Mouse (Mus musculus): ENCODE results near the gene Agxt. TPM values are rescaled to one million over a fixed set of nuclear protein-coding genes. Genes with fewer than 3 reads are reported as not detected.

Gene Agxt
- polyA plus RNA-seq, 1 experiment from 2014 or later: not detected

GRCm38 (mm10) chr1:93158916-93159315 lies 23.9 kb downstream of the Agxt start:
- Histone ChIP-seq H3K4me1 (no peaks in the 10 kb centered on the region), H3K4me3 (no peak overlapping the region), H3K27me3 (no peaks in the 10 kb centered on the region), H3K36me3 (no peaks in the 10 kb centered on the region), H3K9me3 (replicated peaks) (no peaks in the 10 kb centered on the region), H3K9ac (no peak overlapping the region), H3K4me2 (replicated peaks) (no peak overlapping the region), H3K27ac (no peak overlapping the region)
- no peak for ATAC-seq (ENCODE audit: low FRiP score)
- 94% methylated on average over 8 of the region's 8 CpGs for WGBS

DNA sequence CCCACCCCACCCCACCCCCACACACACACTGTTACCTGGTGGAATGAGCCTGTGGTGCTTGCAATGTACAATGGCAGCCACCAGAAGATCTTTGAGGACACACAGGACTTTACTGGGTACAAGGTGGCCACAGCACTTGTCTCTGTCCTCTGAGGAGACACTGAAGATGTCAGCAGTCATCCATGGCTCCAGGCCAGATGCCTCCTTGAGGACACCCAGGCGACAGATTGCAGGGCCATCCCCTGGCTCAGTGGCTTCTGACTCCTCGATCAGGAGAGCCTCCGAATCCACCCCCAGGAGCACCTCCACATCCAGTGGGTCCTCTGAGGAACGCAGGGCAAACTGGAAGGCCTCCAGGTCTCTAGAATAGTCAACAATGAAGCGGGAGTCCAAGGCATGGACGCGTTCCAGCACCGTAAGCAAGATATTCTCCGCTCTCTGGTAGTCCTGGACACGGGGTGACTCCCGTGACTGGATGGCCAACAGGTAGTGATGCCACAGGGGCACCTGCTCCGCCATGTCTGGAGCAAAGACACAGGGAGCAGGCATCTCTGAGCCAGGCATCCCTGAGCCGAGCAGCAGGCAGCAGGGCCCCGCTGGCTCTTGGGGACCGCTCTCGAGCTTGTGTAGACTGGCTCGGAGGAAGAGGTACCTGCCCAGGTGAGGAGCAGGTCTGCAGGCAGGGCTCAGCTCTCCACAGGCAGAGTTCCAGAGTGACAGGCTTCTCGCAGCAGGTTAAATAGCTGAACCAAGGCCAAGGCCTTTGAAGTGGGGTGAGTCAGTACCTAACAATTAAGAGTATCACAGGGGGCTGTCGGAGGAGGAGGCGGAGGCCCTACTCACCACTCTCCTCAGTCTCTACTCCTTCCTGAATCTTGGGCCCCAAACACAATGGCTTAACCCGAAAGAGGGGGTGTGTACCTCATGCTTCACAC lies 24.8 kb downstream of the Agxt start:
- Histone ChIP-seq H3K4me1 (no peaks in the 10 kb centered on the region), H3K4me3 (no peak overlapping the region), H3K27ac (no peak overlapping the region), H3K9ac (no peak overlapping the region), H3K27me3 (no peaks in the 10 kb centered on the region), H3K36me3 (no peaks in the 10 kb centered on the region), H3K4me2 (replicated peaks) (no peak overlapping the region), H3K9me3 (replicated peaks) (no peaks in the 10 kb centered on the region)
- no peak for ATAC-seq (ENCODE audit: low FRiP score)
- WGBS: 89% methylated on average over 21 of the region's 21 CpGs

DNA sequence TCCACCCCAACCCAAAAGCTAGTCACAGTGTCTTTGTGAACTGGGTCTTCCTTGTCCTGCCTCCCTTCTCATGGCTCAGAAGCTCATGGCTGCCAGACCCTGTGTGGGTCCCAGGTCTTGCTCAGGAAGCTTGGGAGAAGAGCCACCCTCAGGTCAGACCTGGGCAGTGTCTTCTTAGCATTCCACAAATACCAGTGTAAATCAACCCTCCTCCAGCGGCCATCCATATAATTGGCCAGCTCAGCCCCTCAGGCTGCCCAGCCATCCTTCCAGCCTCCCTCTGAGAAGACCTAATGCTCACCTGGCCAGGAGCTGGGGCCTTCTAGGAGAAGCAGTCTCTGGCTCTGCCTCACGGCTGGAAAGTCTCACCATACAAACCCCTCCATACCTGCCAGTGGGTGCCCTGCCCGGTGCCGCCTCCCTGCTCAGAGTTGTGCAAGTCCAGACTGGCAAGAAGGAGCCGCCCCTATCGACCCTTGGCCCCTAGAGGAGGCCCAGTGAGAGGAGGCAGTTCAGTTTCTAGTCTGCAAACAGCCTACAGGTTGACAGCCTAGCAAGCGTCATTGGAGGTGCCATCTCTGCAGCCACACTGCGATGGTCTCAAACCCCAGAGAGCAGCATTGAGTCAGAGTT lies 25.6 kb downstream of the Agxt start, which contains the start of gene 2310007B03Rik:
Gene 2310007B03Rik (minus strand): TSS at position 448 of the 633 bp plus-strand sequence.
- Histone ChIP-seq H3K36me3 (no peaks in the 10 kb centered on the region), H3K27ac (no peak within 1 kb of the TSS), H3K4me1 (no peaks in the 10 kb centered on the region), H3K9me3 (replicated peaks) (no peaks in the 10 kb centered on the region), H3K4me3 (no peak within 1 kb of the TSS), H3K4me2 (replicated peaks) (no peak within 1 kb of the TSS), H3K9ac (no peak within 1 kb of the TSS), H3K27me3 (no peaks in the 10 kb centered on the region)
- no peak for ATAC-seq (ENCODE audit: low FRiP score)
- WGBS: 70% methylated on average over 8 of the region's 8 CpGs

GRCm38 (mm10) chr1:93161350-93161749 lies 26.3 kb downstream of the Agxt start:
- H3K27ac ChIP-seq: no peak overlapping the region
- no peaks in the 10 kb centered on the region for H3K27me3 ChIP-seq
- no peak for ATAC-seq (ENCODE audit: low FRiP score)
- H3K36me3 ChIP-seq: no peaks in the 10 kb centered on the region
- no peak overlapping the region for H3K4me2 ChIP-seq (replicated peaks)
- no peak overlapping the region for H3K9ac ChIP-seq
- no peaks in the 10 kb centered on the region for H3K9me3 ChIP-seq (replicated peaks)
- H3K4me3 ChIP-seq: no peak overlapping the region
- 75% methylated on average over 8 of the region's 8 CpGs for WGBS
- H3K4me1 ChIP-seq: no peaks in the 10 kb centered on the region

DNA sequence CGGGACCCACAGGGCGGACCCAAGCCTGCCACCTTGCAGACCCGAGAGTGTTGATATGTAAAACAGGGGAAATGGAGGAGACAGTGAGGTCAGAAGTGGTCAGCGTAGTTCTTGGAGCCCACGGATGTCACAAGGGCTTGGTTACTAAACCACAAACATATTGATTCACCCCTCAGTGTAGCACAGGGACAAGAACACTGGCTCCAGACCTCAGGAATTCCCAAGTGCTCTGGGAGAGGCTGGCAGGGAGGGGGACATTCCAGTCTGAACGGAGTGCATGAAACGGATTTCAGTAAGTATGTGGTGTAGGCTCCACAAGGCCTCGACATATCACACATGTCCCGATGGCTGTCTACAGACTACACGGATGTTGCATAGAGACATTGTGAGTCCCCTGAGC lies 26.9 kb downstream of the Agxt start:
- no peak overlapping the region for H3K4me2 ChIP-seq (replicated peaks)
- ATAC-seq (ENCODE audit: low FRiP score): no peak
- H3K27ac ChIP-seq: no peak overlapping the region
- H3K9me3 ChIP-seq (replicated peaks): no peaks in the 10 kb centered on the region
- WGBS: 85% methylated on average over 10 of the region's 10 CpGs
- H3K4me1 ChIP-seq: no peaks in the 10 kb centered on the region
- no peaks in the 10 kb centered on the region for H3K27me3 ChIP-seq
- no peak overlapping the region for H3K4me3 ChIP-seq
- no peaks in the 10 kb centered on the region for H3K36me3 ChIP-seq
- no peak overlapping the region for H3K9ac ChIP-seq

DNA sequence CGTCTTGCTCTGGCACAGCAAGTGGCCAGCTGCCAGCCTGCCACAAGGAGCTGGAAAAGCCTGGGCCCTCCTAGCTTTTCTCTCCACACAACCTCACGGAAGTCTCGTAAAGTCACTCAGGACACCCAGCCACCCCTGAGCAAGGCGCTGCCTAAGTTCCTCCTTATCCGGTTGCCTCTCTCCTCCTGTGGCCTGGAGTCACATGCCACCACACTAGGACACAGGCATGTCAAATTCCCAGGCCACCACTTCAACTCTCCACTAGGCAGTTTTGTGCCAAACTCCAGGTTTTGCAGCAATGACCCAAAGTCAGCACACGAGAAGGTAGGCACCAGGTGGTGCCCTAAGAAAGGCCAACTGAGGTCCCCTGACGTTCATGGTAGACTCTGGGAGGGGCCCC lies 27.5 kb downstream of the Agxt start:
- Histone ChIP-seq H3K9me3 (replicated peaks) (no peaks in the 10 kb centered on the region), H3K9ac (no peak overlapping the region), H3K4me1 (no peaks in the 10 kb centered on the region), H3K27me3 (no peaks in the 10 kb centered on the region), H3K27ac (no peak overlapping the region), H3K36me3 (no peaks in the 10 kb centered on the region), H3K4me3 (no peak overlapping the region), H3K4me2 (replicated peaks) (no peak overlapping the region)
- 83% methylated on average over 7 of the region's 7 CpGs for WGBS
- no peak for ATAC-seq (ENCODE audit: low FRiP score)

- Histone ChIP-seq H3K9me3 (replicated peaks) (no peaks in the 10 kb centered on the region), H3K27ac (no peak overlapping the region), H3K9ac (no peak overlapping the region), H3K4me2 (replicated peaks) (no peak overlapping the region), H3K4me3 (no peak overlapping the region), H3K27me3 (0 out of 2 replicates have a peak, but pooled peaks cover 3% of the 10 kb centered on the region), H3K36me3 (no peaks in the 10 kb centered on the region), H3K4me1 (peaks cover 10% of the 10 kb centered on the region; the same call in 1 of the 2 replicates)
- WGBS: 87% methylated on average over 9 of the region's 9 CpGs
- no peak for ATAC-seq (ENCODE audit: low FRiP score)
These were observed 30.4 kb downstream of the Agxt start for GRCm38 (mm10) chr1:93165447-93165846.

- WGBS: 85% methylated on average over 11 of the region's 11 CpGs
These were observed 31.5 kb downstream of the Agxt start for GRCm38 (mm10) chr1:93166346-93167079.

DNA sequence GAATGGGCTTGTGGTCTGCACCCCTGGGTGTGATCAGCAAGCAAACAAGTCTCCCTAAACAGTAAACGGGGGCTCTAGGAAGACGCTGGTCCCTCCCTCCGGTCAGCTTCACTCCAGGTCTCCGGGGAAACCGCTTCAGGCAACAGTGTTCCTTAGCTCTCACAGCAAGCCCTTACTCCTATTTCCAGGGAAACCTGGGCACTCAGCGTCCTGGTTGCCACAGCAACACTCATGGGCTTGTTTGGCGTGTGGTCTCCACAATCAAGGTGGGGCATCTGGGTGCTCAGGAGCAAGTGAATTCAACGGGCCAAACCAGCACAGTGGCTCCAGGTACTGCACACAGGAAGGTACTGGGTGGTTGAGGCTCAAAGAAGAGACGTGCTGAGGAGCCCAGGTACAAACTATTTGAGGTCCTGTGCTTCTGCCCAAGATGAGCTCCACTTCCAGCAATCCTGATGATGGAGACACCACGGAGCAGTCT lies 33.3 kb downstream of the Agxt start, which contains the start of gene Crocc2:
Gene Crocc2 (plus strand): TSS at position 431 of the 481 bp plus-strand sequence.
- Histone ChIP-seq H3K4me1 (peaks cover 10% of the 10 kb centered on the region; the same call in 1 of the 2 replicates), H3K27ac (no peak within 1 kb of the TSS), H3K4me2 (replicated peaks) (no peak within 1 kb of the TSS), H3K36me3 (no peaks in the 10 kb centered on the region), H3K9ac (no peak within 1 kb of the TSS; the same call in 1 of the 2 replicates), H3K27me3 (0 out of 2 replicates have a peak, but pooled peaks cover 5% of the 10 kb centered on the region), H3K9me3 (replicated peaks) (no peaks in the 10 kb centered on the region), H3K4me3 (no peak within 1 kb of the TSS)
- ATAC-seq (ENCODE audit: low FRiP score): no peak
- WGBS: 50% methylated on average over 10 of the region's 10 CpGs

More at GRCm38 (mm10) chr1:93166346-93167079, 31.5 kb downstream of the Agxt start:
- Histone ChIP-seq H3K27me3 (0 out of 2 replicates have a peak, but pooled peaks cover 5% of the 10 kb centered on the region), H3K4me3 (no peak overlapping the region), H3K9ac (no peak overlapping the region), H3K36me3 (no peaks in the 10 kb centered on the region), H3K4me2 (replicated peaks) (no peak overlapping the region), H3K27ac (no peak overlapping the region), H3K9me3 (replicated peaks) (no peaks in the 10 kb centered on the region), H3K4me1 (peaks cover 10% of the 10 kb centered on the region; the same call in 1 of the 2 replicates)
- ATAC-seq (ENCODE audit: low FRiP score): no peak

DNA sequence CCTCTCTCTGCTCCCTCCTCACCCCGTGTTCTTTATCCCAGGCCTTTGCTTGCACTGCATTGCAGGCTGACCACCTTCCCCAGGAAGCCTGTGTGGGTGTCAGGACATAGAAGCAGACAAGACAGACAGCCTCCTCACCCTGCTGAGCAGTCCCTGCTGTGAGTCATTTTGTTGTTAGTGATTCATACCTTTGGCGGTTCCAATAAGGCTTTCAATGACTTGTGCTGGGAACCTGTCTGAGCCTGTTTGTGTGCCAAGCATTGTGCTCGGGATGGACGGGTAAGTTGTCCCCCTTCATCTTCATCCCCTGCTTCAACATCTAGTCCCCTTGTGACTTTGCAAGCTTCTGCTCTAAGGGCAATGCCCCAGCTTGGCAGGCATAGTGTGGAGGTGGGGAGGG lies 38.6 kb downstream of the Agxt start:
- WGBS: 64% methylated on average over 4 of the region's 4 CpGs
- no peaks in the 10 kb centered on the region for H3K9me3 ChIP-seq (replicated peaks)
- H3K4me2 ChIP-seq (replicated peaks): no peak overlapping the region
- H3K27ac ChIP-seq: no peak overlapping the region
- H3K4me1 ChIP-seq: peaks cover 26% of the 10 kb centered on the region
- no peak for ATAC-seq (ENCODE audit: low FRiP score)
- H3K4me3 ChIP-seq: no peak overlapping the region
- H3K27me3 ChIP-seq: peaks cover 19% of the 10 kb centered on the region
- H3K36me3 ChIP-seq: no peaks in the 10 kb centered on the region
- H3K9ac ChIP-seq: no peak overlapping the region; the same call in 1 of the 2 replicates

DNA sequence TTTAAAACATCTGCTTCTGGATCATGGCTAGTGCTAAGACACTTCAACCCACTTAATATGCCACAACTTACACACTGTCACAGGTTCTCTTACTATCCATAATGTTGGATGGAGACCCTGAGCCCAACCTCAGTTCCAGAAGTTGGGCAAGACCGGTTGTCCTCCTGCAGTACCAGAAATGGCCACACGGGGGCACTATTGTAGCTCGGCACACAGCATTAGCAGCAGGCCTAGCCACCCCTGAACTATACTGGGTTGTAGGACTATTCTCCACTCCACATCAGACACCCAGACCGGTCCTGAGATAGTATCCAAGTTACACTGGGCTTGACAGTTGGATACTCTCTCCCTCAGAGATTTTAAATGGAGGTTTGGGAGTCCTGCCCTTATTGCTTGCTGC lies 39.4 kb downstream of the Agxt start:
- no peaks in the 10 kb centered on the region for H3K36me3 ChIP-seq

More for the DNA sequence above, 39.4 kb downstream of the Agxt start:
- Histone ChIP-seq H3K4me1 (peaks cover 21% of the 10 kb centered on the region), H3K27me3 (peaks cover 18% of the 10 kb centered on the region), H3K4me2 (replicated peaks) (no peak overlapping the region), H3K9ac (no peak overlapping the region), H3K9me3 (replicated peaks) (no peaks in the 10 kb centered on the region), H3K4me3 (no peak overlapping the region), H3K27ac (no peak overlapping the region)
- ATAC-seq (ENCODE audit: low FRiP score): peak; percentile 55
- WGBS: 2% methylated on average over 4 of the region's 4 CpGs

All from hindbrain, embryonic 12.5 days (tissue).